Mouse (Mus musculus): Measurements from ENCODE around the gene Usp28. TPM values are rescaled to one million over a fixed set of nuclear protein-coding genes. Genes with fewer than 3 reads are reported as not detected.

Usp28 gene
- total and polyA plus RNA-seq, 3 experiments: 5.8 to 9.3 (median 7.0) TPM

DNA sequence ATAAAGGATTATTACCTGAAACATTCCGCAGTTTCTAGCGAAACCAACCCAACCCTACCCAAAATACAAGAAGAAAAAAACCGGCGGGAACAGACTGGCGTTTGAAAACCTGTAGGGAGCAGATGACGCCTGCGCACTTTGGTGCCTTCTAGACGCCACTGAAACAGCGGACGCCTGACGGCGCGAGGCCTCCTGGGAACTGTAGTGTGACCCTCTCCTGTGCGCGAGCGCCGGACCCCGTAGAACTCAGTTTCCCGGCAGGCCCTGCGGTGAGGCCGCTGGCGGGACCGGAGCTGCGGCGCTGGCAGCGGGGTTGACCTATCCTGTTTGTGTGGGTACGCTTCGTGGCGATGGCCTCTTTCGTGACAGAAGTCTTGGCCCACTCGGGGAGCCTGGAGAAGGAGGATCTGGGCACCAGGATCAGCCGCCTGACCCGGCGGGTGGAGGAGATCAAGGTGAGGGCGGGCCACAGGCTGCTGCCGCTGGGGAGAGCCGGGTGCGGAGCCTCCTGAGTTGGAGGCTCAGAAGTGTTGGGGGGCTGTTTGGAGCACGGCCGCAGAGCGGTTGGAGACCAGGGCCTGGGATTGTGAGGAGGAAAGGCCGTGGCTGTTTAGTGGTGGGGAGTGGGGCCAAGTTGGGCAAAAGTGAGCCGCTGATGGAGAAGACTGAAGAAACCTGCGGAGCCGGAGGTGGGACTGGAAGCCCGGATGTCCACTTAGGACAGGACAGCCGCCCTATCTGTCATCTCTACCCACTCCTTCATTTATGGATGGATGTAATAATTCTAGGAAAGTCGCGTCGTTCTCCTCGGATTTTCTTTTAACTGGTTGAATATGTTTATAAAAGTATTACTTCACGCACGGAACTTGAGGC, 70.4 kb downstream of the Usp28 start, which contains the start of gene Zw10 (continued):
- TF ChIP-seq MXI1 (IDR thresholded peaks at IDR 0.05; ENCODE audit: low read depth, low read length): peak; percentile 44
- TF ChIP-seq ZMIZ1 (IDR thresholded peaks at IDR 0.05; ENCODE audit: low read depth, low read length): peak; percentile 51; the same call in 1 of the 2 replicates
- no peak for TF ChIP-seq MAFK (IDR thresholded peaks at IDR 0.05; ENCODE audit: insufficient replicate concordance, low read length)

DNA sequence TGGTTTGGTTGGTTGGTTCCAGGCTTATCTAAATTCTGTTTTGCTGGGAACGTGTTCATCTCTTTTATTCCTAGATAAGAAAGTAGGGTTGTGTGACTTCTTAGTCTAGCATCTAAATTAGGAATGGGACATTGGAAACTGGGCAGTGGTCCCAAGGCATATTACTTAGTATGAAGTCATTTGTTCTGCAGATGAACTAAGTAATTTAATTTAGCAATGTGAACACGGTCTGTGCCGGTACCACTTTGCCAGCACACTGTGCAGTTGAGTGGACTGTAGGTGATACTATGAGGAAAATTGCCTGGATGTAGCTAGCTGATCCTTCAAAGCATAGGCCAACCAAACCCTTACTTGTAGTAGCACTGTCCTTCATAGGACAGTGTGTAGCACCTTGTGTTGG, 91.7 kb downstream of the Usp28 start:
- peaks cover 55 to 76% of the 10 kb centered on the region in 2 experiments for H3K36me3 ChIP-seq (replicated peaks in 1 of 2; ENCODE audit: control insufficient read depth in 1 of 2, insufficient read depth in 1 of 2, low read length in 1 of 2)
- in situ Hi-C loops (cut with MboI; ENCODE audit: low pct_ligation_motif_present, low pct_unique_long_range_greater_than_20kb, low sequenced_read_pairs): no loop called here
- no peak for DNase-seq (ENCODE audit: extremely low read depth)
- TF ChIP-seq MYC (IDR thresholded peaks at IDR 0.05; ENCODE audit: low read depth, low read length): no peak
- no peak for TF ChIP-seq POLR2A (IDR thresholded peaks at IDR 0.05; ENCODE audit: low read depth, low read length)
- no peak for TF ChIP-seq MEF2A (IDR thresholded peaks at IDR 0.05; ENCODE audit: borderline replicate concordance, low read depth, low read length)
- TF ChIP-seq NRF1 (IDR thresholded peaks at IDR 0.05; ENCODE audit: low read depth, low read length): no peak
- no peak for TF ChIP-seq CHD1 (IDR thresholded peaks at IDR 0.05; ENCODE audit: low read depth, low read length)
- TF ChIP-seq UBTF (IDR thresholded peaks at IDR 0.05; ENCODE audit: low read depth, low read length): no peak
- no peak for TF ChIP-seq JUND (conservative IDR thresholded peaks at IDR 0.05; ENCODE audit: low read depth, low read length)
- no peak for TF ChIP-seq GABPA (IDR thresholded peaks at IDR 0.05; ENCODE audit: insufficient replicate concordance, low read depth, low read length)
- TF ChIP-seq KAT2A (IDR thresholded peaks at IDR 0.05; ENCODE audit: insufficient replicate concordance, low read length): no peak
- no peak for TF ChIP-seq E2F4 (IDR thresholded peaks at IDR 0.05; ENCODE audit: insufficient replicate concordance, low read depth, low read length)
- no peak for TF ChIP-seq ELF1 (IDR thresholded peaks at IDR 0.05; ENCODE audit: low read depth, low read length)
- peaks cover 0 to 5% of the 10 kb centered on the region in 2 experiments; a peak in 2 of 4 replicates for H3K4me1 ChIP-seq (ENCODE audit: control insufficient read depth in 1 of 2, insufficient read depth in 2 of 2)
- dilution Hi-C loops (cut with MboI; ENCODE audit: extremely low pct_ligation_motif_present, extremely low pct_unique_long_range_greater_than_20kb, low sequenced_read_pairs): no loop called here
- H3K27me3 ChIP-seq (replicated peaks): no peaks in the 10 kb centered on the region
- no peak overlapping the region for H3K4me2 ChIP-seq (ENCODE audit: insufficient read depth, low read depth, poor library complexity, severe bottlenecking)
- no peak overlapping the region for H3K4me3 ChIP-seq (replicated peaks in 1 of 3; ENCODE audit: low read depth in 2 of 3, low read length in 2 of 3, poor library complexity in 1 of 3)
- no peak overlapping the region for H3K9ac ChIP-seq (ENCODE audit: insufficient read depth, low read depth)
- no peaks in the 10 kb centered on the region for H3K9me3 ChIP-seq (replicated peaks; ENCODE audit: low read length)
- no peaks in the 10 kb centered on the region for H3K79me2 ChIP-seq (replicated peaks; ENCODE audit: control insufficient read depth, extremely low read depth, insufficient read depth, poor library complexity, severe bottlenecking)
- no peak overlapping the region for H3K27ac ChIP-seq (ENCODE audit: insufficient read depth, low read depth)

DNA sequence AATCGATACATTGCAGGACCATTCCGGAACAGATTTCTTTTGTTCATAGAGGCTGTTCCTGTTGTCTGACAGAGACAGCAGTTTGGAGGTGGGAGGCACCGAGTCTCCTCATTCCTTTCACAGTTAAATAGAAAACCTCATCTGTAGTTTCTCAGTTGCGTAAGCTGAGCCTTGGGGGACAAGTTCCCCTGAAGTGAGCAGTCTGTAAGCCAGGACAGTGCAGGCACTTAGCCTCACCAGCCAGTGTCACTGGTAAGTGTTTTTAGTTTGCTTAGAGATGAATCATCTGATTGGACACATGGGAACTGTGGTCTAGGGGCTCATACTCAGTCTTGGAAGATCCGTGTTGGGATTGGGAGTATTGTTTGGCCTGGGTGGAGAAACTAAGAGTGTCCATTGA, 95.9 kb downstream of the Usp28 start, which contains the start of gene Tmprss5:
Gene Tmprss5 (plus strand): TSS at position 154 of the 400 bp plus-strand sequence.
- no peak within 1 kb of the TSS for H3K4me2 ChIP-seq (ENCODE audit: insufficient read depth, low read depth, poor library complexity, severe bottlenecking)
- no peak within 1 kb of the TSS for H3K9ac ChIP-seq (ENCODE audit: insufficient read depth, low read depth)
- TF ChIP-seq ELF1 (IDR thresholded peaks at IDR 0.05; ENCODE audit: low read depth, low read length) (no peak), JUND (conservative IDR thresholded peaks at IDR 0.05; ENCODE audit: low read depth, low read length) (no peak), NRF1 (IDR thresholded peaks at IDR 0.05; ENCODE audit: low read depth, low read length) (no peak), E2F4 (IDR thresholded peaks at IDR 0.05; ENCODE audit: insufficient replicate concordance, low read depth, low read length) (no peak), MXI1 (IDR thresholded peaks at IDR 0.05; ENCODE audit: low read depth, low read length) (no peak), ZMIZ1 (IDR thresholded peaks at IDR 0.05; ENCODE audit: low read depth, low read length) (no peak), POLR2A (IDR thresholded peaks at IDR 0.05; ENCODE audit: low read depth, low read length) (no peak), UBTF (IDR thresholded peaks at IDR 0.05; ENCODE audit: low read depth, low read length) (no peak), SMC3 (IDR thresholded peaks at IDR 0.05; ENCODE audit: low read depth, low read length) (no peak), MAX (IDR thresholded peaks at IDR 0.05; ENCODE audit: low read length) (no peak), MAZ (IDR thresholded peaks at IDR 0.05; ENCODE audit: low read depth, low read length) (no peak), ZC3H11A (IDR thresholded peaks at IDR 0.05; ENCODE audit: low read depth, low read length) (no peak), MYC (IDR thresholded peaks at IDR 0.05; ENCODE audit: low read depth, low read length) (no peak), MEF2A (IDR thresholded peaks at IDR 0.05; ENCODE audit: borderline replicate concordance, low read depth, low read length) (no peak), POLR2AphosphoS2 (IDR thresholded peaks at IDR 0.05; ENCODE audit: low read depth, low read length) (no peak), MAFK (IDR thresholded peaks at IDR 0.05; ENCODE audit: insufficient replicate concordance, low read length) (no peak), ZNF384 (IDR thresholded peaks at IDR 0.05; ENCODE audit: low read depth, low read length) (no peak), IRF4 (IDR thresholded peaks at IDR 0.05; ENCODE audit: low read depth, low read length) (no peak), KAT2A (IDR thresholded peaks at IDR 0.05; ENCODE audit: insufficient replicate concordance, low read length) (no peak), ZKSCAN1 (IDR thresholded peaks at IDR 0.05; ENCODE audit: borderline replicate concordance, low read depth, low read length) (no peak)
- H3K9me3 ChIP-seq (replicated peaks; ENCODE audit: low read length): no peaks in the 10 kb centered on the region
- dilution Hi-C loops (cut with MboI; ENCODE audit: extremely low pct_ligation_motif_present, extremely low pct_unique_long_range_greater_than_20kb, low sequenced_read_pairs): no loop called here
- no peak within 1 kb of the TSS for H3K27ac ChIP-seq (ENCODE audit: insufficient read depth, low read depth)
- peaks cover 0 to 5% of the 10 kb centered on the region in 2 experiments; a peak in 2 of 4 replicates for H3K4me1 ChIP-seq (ENCODE audit: control insufficient read depth in 1 of 2, insufficient read depth in 2 of 2)
- H3K36me3 ChIP-seq (replicated peaks in 1 of 2; ENCODE audit: control insufficient read depth in 1 of 2, insufficient read depth in 1 of 2, low read length in 1 of 2): peaks cover 30 to 56% of the 10 kb centered on the region in 2 experiments
- no peaks in the 10 kb centered on the region for H3K79me2 ChIP-seq (replicated peaks; ENCODE audit: control insufficient read depth, extremely low read depth, insufficient read depth, poor library complexity, severe bottlenecking)
- H3K4me3 ChIP-seq (replicated peaks in 1 of 3; ENCODE audit: low read depth in 2 of 3, low read length in 2 of 3, poor library complexity in 1 of 3): no peak within 1 kb of the TSS
- H3K27me3 ChIP-seq (replicated peaks): no peaks in the 10 kb centered on the region
- in situ Hi-C loops (cut with MboI; ENCODE audit: low pct_ligation_motif_present, low pct_unique_long_range_greater_than_20kb, low sequenced_read_pairs): loop anchor here (5.0 kb wide), 1 partner anchor 406 kb away; the partner anchor contains the start of gene Ttc12
- DNase-seq (ENCODE audit: extremely low read depth): no peak

Data from CH12.LX (cell line).